Mouse (Mus musculus): Measurements from ENCODE around the gene Zfyve1.

- TF ChIP-seq CTCF (IDR thresholded peaks at IDR 0.05): no peak
- TF ChIP-seq EP300 (IDR thresholded peaks at IDR 0.05): no peak
Measured at GRCm38 (mm10) chr12:83617261-83617660, 20.2 kb upstream of the Zfyve1 start.
